Mouse (Mus musculus): ENCODE results near the gene Otud1. TPM values are rescaled to one million over a fixed set of nuclear protein-coding genes. Genes with fewer than 3 reads are reported as not detected.

The Otud1 gene
- polyA plus RNA-seq (2015; fragmentation: Nextera tagmentation; extraction: Ambion mirVana), result 2.3 and 2.5 TPM in 2 replicates

DNA sequence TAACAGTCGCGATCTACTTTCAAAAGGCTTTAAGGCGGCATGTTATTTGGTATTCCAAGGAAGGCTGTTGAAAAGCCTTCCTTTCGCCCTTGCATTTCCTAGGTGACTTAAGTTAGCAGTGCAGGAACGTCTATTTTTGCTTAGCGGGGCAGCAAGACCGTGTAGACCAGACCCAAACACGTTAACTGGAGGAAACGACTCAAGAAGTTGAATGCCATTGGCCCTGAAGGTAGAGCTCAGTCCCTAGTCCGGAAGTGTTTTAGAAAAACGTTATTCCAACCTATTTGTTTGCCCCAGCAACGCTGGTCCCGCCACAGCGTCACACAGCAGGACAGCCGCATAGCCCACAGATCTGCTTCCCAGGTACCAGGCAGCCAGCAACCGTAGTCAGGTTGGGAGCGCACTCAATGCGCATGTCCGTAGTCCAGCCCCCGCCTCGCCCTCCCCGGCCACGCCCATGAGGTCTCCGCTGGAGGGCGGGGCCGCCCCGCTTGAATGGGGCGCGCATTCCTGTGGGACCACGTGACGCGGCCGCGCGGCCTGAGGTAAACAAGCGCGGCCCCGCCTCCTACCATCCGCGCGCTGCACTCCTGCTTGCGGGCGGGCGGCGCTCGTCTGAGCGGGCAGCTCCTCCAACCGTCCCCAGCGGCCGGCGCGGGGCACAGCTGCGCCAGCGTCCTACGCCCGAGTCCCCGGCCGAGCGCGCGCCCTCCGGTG lies at the start of gene Otud1:
Gene Otud1, plus strand, starts transcription at position 595 of the 717 bp plus-strand sequence.
- H3K4me1 ChIP-seq, result peaks cover 21% of the 10 kb centered on the region
- peak within 1 kb of the TSS; percentile 75 for H3K4me3 ChIP-seq
- under 1% methylated on average over 62 of the region's 62 CpGs for WGBS
- H3K4me2 ChIP-seq, result peak within 1 kb of the TSS; percentile 87
- no peaks in the 10 kb centered on the region for H3K9me3 ChIP-seq
- peak; percentile 96 for ATAC-seq (ENCODE audit: insufficient number of reproducible peaks, low FRiP score, low TSS enrichment, low read depth)
- H3K27ac ChIP-seq, result peak within 1 kb of the TSS; percentile 93
- peak within 1 kb of the TSS; percentile 72 for H3K9ac ChIP-seq
- 0 out of 2 replicates have a peak, but pooled peaks cover 7% of the 10 kb centered on the region for H3K27me3 ChIP-seq
- H3K36me3 ChIP-seq, result no peaks in the 10 kb centered on the region

DNA sequence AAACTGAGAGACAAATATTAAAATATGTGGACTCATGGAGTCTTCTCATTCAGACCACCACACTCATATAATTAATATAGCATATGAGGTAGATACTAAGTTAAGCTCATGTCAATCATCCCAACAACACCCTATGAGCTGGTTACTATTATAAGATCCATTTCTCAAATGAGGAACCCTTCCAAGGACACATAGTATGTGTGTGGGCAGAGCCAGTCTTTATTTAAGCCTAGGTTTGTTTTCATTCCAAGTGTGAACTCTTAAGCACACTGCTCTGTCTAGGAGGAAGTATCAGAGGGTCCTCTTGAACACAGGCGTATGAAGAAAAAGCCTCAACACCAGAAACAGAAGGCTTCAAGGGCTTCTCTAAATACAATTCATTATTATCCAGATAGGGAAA lies 49.7 kb upstream of the Otud1 start:
- H3K9ac ChIP-seq, result no peak overlapping the region
- H3K27ac ChIP-seq, result no peak overlapping the region
- 80% methylated on average over 1 of the region's 1 CpGs for WGBS
- H3K27me3 ChIP-seq, result no peaks in the 10 kb centered on the region
- H3K4me2 ChIP-seq, result no peak overlapping the region
- ATAC-seq (ENCODE audit: insufficient number of reproducible peaks, low FRiP score, low TSS enrichment, low read depth), result no peak
- H3K36me3 ChIP-seq, result no peaks in the 10 kb centered on the region
- H3K4me3 ChIP-seq, result no peak overlapping the region
- no peaks in the 10 kb centered on the region for H3K4me1 ChIP-seq
- no peaks in the 10 kb centered on the region for H3K9me3 ChIP-seq

DNA sequence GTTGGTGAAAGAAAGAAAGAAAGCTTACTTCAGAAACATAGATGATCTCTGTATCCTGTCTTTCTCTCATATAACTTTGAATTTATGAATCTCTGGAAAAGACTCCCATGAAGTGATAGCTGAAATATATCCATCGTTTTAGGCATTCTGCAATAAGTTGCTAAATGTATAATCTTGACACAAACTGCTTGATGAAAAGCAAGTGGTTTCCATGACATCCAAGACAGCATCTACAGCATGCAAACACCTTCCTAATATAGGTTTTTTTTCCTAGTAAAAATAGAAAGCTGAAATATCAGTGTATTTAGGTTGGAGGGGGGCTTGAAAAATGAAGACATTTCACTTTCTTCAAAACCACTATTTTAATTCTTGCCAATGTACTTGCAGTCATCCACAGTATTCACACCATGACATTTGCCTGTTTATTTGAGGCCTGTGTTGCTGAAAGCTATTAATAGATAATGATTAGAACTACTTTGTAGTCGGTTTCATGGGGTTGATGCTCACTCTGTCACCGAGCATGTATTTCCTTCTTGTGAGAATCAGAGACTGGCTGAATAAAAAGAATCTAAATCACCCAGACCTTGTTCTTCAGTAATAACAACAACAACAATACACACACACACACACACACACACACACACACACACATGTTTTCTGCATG lies 49.0 kb upstream of the Otud1 start:
- Histone ChIP-seq H3K4me3 (no peak overlapping the region), H3K27me3 (no peaks in the 10 kb centered on the region), H3K9ac (no peak overlapping the region), H3K36me3 (no peaks in the 10 kb centered on the region), H3K4me2 (no peak overlapping the region), H3K27ac (no peak overlapping the region), H3K9me3 (no peaks in the 10 kb centered on the region), H3K4me1 (no peaks in the 10 kb centered on the region)
- WGBS, result 82% methylated on average over 3 of the region's 3 CpGs
- ATAC-seq (ENCODE audit: insufficient number of reproducible peaks, low FRiP score, low TSS enrichment, low read depth), result no peak

DNA sequence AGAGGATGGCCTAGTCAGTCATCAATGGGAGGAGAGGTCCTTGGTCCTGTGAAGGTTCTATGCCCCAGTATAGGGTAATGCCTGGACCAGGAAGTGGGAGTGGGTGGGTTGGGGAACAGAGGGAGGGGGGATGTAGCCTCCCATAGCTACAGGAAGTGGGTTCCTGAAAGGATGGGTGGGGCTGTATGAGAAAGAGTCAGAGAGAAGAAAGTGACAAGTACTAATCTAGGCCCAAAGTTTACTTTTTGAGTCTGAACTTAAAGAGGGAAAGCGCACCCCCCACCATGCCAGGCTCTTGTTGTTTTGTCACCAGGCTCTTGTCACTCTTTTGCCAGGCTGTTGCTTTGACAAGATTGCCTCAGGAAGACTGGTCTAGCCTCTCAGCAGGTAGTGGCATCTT lies 35.5 kb upstream of the Otud1 start:
- Histone ChIP-seq H3K4me3 (no peak overlapping the region), H3K4me2 (no peak overlapping the region), H3K4me1 (no peaks in the 10 kb centered on the region), H3K27me3 (no peaks in the 10 kb centered on the region), H3K36me3 (no peaks in the 10 kb centered on the region), H3K27ac (no peak overlapping the region), H3K9me3 (no peaks in the 10 kb centered on the region), H3K9ac (no peak overlapping the region)
- WGBS, result 90% methylated on average over 1 of the region's 1 CpGs
- ATAC-seq (ENCODE audit: insufficient number of reproducible peaks, low FRiP score, low TSS enrichment, low read depth), result no peak

DNA sequence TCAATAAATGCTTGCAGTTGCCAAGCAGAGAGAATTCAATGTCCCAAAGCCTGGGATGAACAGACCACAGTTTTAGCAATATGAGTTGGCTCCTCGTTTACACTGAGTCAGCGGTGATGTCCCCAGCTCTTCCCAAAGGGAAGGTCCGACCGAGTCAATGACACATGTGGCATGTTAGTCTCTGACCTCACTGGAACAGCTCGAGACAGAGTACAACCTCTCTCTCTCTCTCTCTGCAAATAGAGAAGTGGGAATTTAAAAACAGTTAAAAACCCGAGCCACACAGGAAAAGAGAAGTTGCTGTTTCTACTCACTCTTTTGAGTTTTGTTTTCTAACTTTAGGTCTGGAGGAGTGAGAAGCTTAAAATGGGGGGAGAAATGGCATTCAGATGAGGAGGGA lies 30.5 kb upstream of the Otud1 start:
- ATAC-seq (ENCODE audit: insufficient number of reproducible peaks, low FRiP score, low TSS enrichment, low read depth), result no peak
- Histone ChIP-seq H3K9me3 (no peaks in the 10 kb centered on the region), H3K4me3 (no peak overlapping the region), H3K9ac (no peak overlapping the region), H3K36me3 (no peaks in the 10 kb centered on the region), H3K27me3 (no peaks in the 10 kb centered on the region), H3K27ac (no peak overlapping the region), H3K4me2 (no peak overlapping the region), H3K4me1 (no peaks in the 10 kb centered on the region)
- 76% methylated on average over 6 of the region's 6 CpGs for WGBS

DNA sequence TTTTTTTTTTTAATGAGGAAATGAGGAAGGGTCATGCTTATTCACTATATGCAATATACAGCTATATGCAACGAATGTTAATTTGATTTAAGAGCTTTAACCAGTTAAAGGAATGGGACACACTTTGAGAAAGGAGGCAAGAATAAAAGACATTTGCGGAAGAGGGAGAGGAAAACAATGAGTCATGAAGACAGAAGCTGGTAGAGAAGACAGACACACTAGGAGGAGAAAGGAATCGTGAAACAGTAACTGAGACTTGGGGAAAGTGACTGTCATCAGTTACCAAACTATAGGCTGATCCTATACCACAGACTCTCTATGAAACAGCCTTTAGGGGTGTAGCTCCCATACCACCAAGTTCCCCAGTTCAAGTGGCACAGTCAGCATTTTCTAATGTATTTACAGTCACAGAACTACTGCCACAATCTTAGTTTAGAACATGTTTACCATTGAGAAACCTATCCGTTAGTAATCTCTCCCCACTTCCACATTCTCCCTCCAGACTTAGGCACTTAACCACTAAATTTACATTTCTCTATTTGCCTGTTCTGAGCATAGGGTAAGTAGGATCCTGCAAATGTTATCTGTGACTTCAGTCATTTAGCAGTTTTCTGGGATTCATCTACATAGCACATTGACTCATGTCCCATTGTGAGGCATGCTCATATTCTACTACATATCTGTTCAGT lies 29.5 kb upstream of the Otud1 start:
- WGBS, result 85% methylated on average over 4 of the region's 4 CpGs
- ATAC-seq (ENCODE audit: insufficient number of reproducible peaks, low FRiP score, low TSS enrichment, low read depth), result no peak
- Histone ChIP-seq H3K27me3 (no peaks in the 10 kb centered on the region), H3K9ac (no peak overlapping the region), H3K36me3 (no peaks in the 10 kb centered on the region), H3K4me1 (no peaks in the 10 kb centered on the region), H3K4me3 (no peak overlapping the region), H3K4me2 (no peak overlapping the region), H3K27ac (no peak overlapping the region), H3K9me3 (no peaks in the 10 kb centered on the region)

DNA sequence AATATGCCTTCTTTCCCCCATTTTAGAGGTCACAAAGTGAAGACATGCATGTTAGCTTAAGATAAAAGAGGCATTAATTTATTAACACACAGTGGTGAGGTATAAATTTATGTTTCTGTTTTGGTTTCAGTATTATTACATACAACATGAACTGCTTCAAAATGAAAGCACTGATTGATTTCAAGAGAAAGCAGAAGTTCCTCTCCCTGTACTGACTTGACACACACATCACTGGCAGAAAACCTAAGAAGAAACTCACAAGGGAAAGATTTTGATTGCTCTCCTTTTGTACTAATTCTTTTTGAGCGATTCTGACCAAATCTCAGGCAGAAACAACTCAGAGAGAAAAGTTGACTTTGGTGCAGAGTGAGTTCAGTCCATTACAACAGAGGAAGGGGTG lies 27.0 kb upstream of the Otud1 start:
- ATAC-seq (ENCODE audit: insufficient number of reproducible peaks, low FRiP score, low TSS enrichment, low read depth), result no peak

DNA sequence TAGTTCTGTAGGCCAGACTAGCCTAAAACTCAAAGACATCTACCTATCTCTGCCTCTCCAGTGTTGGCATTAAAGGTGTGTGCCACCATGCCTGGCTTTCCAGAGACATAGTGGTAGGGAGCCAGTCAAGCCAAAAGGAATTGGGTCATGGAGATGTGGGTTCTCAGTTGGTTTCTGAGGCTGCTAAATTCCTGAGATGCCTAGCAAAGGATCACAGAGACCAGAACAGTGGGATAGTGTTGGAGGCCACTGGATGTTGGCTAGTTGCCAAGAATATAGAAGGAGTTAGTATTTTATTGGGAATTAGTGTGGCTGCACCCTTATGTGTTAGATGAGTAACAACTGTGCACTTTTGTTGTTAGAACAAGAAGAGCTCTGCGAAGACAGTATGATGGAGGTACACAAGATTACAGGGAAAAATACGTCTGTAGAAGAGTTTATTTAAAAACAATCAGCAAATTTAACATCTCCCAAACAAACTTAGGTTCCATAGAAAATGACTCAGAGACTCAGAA lies 24.1 kb upstream of the Otud1 start:
- no peaks in the 10 kb centered on the region for H3K9me3 ChIP-seq
- H3K36me3 ChIP-seq, result no peaks in the 10 kb centered on the region
- H3K4me1 ChIP-seq, result no peaks in the 10 kb centered on the region
- H3K27ac ChIP-seq, result no peak overlapping the region
- no peak for ATAC-seq (ENCODE audit: insufficient number of reproducible peaks, low FRiP score, low TSS enrichment, low read depth)
- no peak overlapping the region for H3K9ac ChIP-seq
- H3K27me3 ChIP-seq, result no peaks in the 10 kb centered on the region
- H3K4me3 ChIP-seq, result no peak overlapping the region
- H3K4me2 ChIP-seq, result no peak overlapping the region
- WGBS, result 72% methylated on average over 2 of the region's 2 CpGs

More for the DNA sequence above, 27.0 kb upstream of the Otud1 start:
- Histone ChIP-seq H3K9me3 (no peaks in the 10 kb centered on the region), H3K4me2 (no peak overlapping the region), H3K4me1 (no peaks in the 10 kb centered on the region), H3K4me3 (no peak overlapping the region), H3K9ac (no peak overlapping the region), H3K36me3 (no peaks in the 10 kb centered on the region), H3K27ac (no peak overlapping the region), H3K27me3 (no peaks in the 10 kb centered on the region)
- 75% methylated on average over 1 of the region's 1 CpGs for WGBS

DNA sequence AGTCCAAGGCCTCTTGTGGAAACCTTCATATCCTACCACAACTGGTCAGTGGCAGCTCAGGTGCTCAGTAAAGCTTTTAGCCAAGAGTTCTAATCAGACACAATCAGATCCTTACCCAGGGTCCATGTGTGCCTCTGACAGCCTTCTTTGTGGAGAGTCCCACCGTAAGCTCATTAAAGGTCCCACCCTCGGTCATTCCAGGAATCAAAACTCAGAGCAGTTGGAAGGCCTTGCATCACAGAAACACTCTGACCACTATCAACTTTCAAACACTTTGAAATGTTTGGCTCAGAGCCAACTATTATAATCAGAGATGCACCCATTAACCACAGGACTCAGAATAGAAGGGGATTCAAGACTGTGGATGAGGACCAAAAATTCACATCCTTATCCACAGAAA lies 12.4 kb upstream of the Otud1 start:
- Histone ChIP-seq H3K9me3 (no peaks in the 10 kb centered on the region; the same call in 1 of the 2 replicates), H3K9ac (no peak overlapping the region), H3K27ac (no peak overlapping the region), H3K4me1 (no peaks in the 10 kb centered on the region), H3K27me3 (no peaks in the 10 kb centered on the region), H3K4me3 (no peak overlapping the region), H3K4me2 (no peak overlapping the region), H3K36me3 (no peaks in the 10 kb centered on the region)
- no peak for ATAC-seq (ENCODE audit: insufficient number of reproducible peaks, low FRiP score, low TSS enrichment, low read depth)
- WGBS, result 71% methylated on average over 2 of the region's 2 CpGs

DNA sequence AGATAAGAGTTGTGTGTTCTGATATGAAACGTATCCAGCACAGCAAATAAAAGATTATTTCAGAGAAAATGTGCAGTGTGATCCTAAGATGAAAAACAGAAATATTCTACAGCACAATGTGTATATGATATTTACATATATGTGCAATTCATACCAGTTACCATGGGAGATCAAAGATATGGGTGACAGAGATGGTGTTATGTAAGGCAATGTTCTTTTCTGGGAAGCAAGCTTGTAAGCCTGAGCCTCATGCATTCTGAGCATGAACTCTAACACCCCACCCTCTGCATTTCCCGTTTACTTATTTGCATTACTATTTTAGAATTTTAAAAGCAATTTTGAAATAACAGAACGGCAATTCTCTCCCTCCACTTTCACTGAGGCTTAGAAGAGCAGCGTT lies 11.4 kb upstream of the Otud1 start:
- Histone ChIP-seq H3K27ac (no peak overlapping the region), H3K4me2 (no peak overlapping the region), H3K9me3 (no peaks in the 10 kb centered on the region; the same call in 1 of the 2 replicates), H3K36me3 (no peaks in the 10 kb centered on the region), H3K9ac (no peak overlapping the region), H3K4me1 (no peaks in the 10 kb centered on the region), H3K4me3 (no peak overlapping the region), H3K27me3 (0 out of 2 replicates have a peak, but pooled peaks cover 4% of the 10 kb centered on the region)
- ATAC-seq (ENCODE audit: insufficient number of reproducible peaks, low FRiP score, low TSS enrichment, low read depth), result no peak
- WGBS, result 75% methylated on average over 4 of the region's 4 CpGs

DNA sequence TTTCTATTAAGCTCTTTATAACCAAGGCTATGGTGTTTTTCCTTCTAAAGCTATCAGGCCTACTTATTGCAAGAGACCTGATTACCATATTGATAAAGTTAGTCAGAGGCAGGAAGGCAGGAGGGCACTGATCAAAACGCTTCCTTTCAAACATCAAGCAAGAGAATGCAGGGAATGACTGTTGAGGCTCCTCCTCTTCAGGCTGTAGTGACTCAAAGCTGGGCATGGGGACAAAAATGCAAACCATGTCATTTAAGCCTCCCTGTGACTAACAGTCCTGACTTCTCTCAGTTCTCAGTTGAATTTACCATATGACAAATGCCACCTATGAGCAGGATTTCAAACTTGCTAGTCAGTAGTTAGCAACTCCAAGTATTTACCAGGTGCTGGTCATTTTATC lies 10.6 kb upstream of the Otud1 start:
- ATAC-seq (ENCODE audit: insufficient number of reproducible peaks, low FRiP score, low TSS enrichment, low read depth), result no peak
- Histone ChIP-seq H3K36me3 (no peaks in the 10 kb centered on the region), H3K9ac (no peak overlapping the region), H3K4me1 (no peaks in the 10 kb centered on the region), H3K27me3 (0 out of 2 replicates have a peak, but pooled peaks cover 4% of the 10 kb centered on the region), H3K4me2 (no peak overlapping the region), H3K4me3 (no peak overlapping the region), H3K27ac (no peak overlapping the region), H3K9me3 (no peaks in the 10 kb centered on the region)
- WGBS, result 10% methylated on average over 1 of the region's 1 CpGs

DNA sequence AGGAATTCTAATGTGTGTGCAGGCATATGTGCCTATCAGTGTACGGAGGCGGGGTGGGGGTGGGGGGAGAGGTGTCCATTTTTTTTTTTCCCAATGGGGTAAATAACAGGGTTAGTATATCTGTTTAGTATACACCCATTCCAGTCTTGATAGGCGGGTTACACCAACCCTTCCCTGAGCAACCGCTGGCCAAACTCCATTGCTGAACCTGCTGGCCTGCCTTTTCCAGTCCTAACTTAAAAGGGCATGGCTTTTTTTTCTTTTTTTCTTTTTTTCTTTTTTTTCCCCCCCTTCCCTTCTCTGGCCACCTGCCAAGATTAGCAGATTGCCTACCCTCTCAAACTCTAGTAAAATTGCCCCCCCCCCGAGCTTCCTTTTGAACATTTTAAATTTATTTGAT lies 1.1 kb upstream of the Otud1 start:
- Histone ChIP-seq H3K4me1 (peaks cover 21% of the 10 kb centered on the region), H3K27me3 (0 out of 2 replicates have a peak, but pooled peaks cover 7% of the 10 kb centered on the region), H3K27ac (no peak overlapping the region), H3K36me3 (no peaks in the 10 kb centered on the region), H3K4me2 (peak overlapping the region; percentile 87), H3K4me3 (peak overlapping the region; percentile 75; the same call in 1 of the 2 replicates), H3K9me3 (no peaks in the 10 kb centered on the region), H3K9ac (no peak overlapping the region)
- 34% methylated on average over 5 of the region's 5 CpGs for whole genome bisulfite sequencing
- ATAC-seq (ENCODE audit: insufficient number of reproducible peaks, low FRiP score, low TSS enrichment, low read depth), result no peak

Measured in limb, embryonic 15.5 days (tissue).